In the genomic region with DNA sequence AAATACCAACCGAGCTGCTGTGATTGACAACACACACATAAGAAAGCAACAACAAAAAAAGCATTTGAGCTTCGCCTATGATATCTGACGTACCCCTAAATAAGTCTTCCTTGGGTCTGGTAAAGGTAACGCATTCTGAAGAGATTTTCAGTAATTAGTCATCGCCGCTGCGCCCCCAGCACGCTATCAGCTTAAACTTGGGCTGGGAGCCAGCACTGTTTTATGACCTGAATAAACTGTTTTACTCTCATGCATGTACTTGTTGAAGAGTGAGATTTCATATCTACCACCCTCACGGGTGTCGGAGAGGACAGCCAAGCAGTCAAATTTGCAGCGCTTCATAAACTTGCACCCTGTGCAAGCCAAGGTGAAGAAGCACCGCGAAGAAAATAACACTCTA, we compare ENCODE assay signal across 9 mouse cellular contexts. TPM values are rescaled to one million over a fixed set of nuclear protein-coding genes. Genes with fewer than 3 reads are reported as not detected.
DNase-seq lines count a peak whose midpoint lies in the region; ATAC-seq and TF ChIP-seq lines count a peak whose summit lies in the region.
"Had no signal": no experiment of that assay in that cellular context is flagged by ENCODE, and none has a peak within 500 bp of the region (broad histone marks: within the 10 kb centered on the region; RNA-seq: fewer than 3 reads in every experiment).

No protein-coding gene starts in this region.

- TF ChIP-seq CTCF in lung, embryonic 14.5 days (IDR thresholded peaks at IDR 0.05; ENCODE audit: low read depth) = no peak
- TF ChIP-seq CTCF in heart, postnatal 0 days (IDR thresholded peaks at IDR 0.05; ENCODE audit: low read depth) = no peak

- ATAC-seq in lung, embryonic 14.5 days (ENCODE audit: insufficient read depth) = no peak
- no peak for ATAC-seq in heart, postnatal 0 days (ENCODE audit: insufficient read depth, low read depth)
- ATAC-seq in stomach, embryonic 14.5 days (ENCODE audit: insufficient number of reproducible peaks, insufficient read depth, low FRiP score, low read depth) = 0 out of 2 replicates have a peak, but pooled peaks have one; percentile 39
- ATAC-seq in midbrain, embryonic 13.5 days = no peak
- ATAC-seq: hindbrain, embryonic 16.5 days had no signal

- intact Hi-C loops in heart, postnatal 14 days (cut with DNase I) = no loop called here

- H3K4me1 ChIP-seq in heart, embryonic 10.5 days = peaks cover 69% of the 10 kb centered on the region
- peaks cover 14% of the 10 kb centered on the region for H3K4me1 ChIP-seq in lung, embryonic 14.5 days (ENCODE audit: insufficient read depth)
- peaks cover 53% of the 10 kb centered on the region for H3K4me1 ChIP-seq in heart, postnatal 0 days (ENCODE audit: control insufficient read depth, insufficient read depth)
- peaks cover 26% of the 10 kb centered on the region; the same call in 1 of the 2 replicates for H3K4me1 ChIP-seq in stomach, embryonic 14.5 days (ENCODE audit: control insufficient read depth, insufficient read depth, low read length)
- H3K4me1 ChIP-seq in midbrain, embryonic 13.5 days (replicated peaks) = peaks cover 16% of the 10 kb centered on the region

- peak overlapping the region; percentile 83; the same call in 1 of the 2 replicates for H3K27ac ChIP-seq in heart, embryonic 10.5 days
- peak overlapping the region; percentile 92 for H3K27ac ChIP-seq in lung, embryonic 14.5 days (ENCODE audit: low read depth)
- peak overlapping the region; percentile 76 for H3K27ac ChIP-seq in heart, postnatal 0 days (ENCODE audit: low read depth)
- H3K27ac ChIP-seq in stomach, embryonic 14.5 days (ENCODE audit: low read length) = peak overlapping the region; percentile 93
- no peak overlapping the region for H3K27ac ChIP-seq in midbrain, embryonic 13.5 days

- peaks cover 5% of the 10 kb centered on the region; the same call in 1 of the 2 replicates for H3K36me3 ChIP-seq in heart, embryonic 10.5 days
- H3K36me3 ChIP-seq in lung, embryonic 14.5 days (ENCODE audit: insufficient read depth) = no peaks in the 10 kb centered on the region
- 0 out of 2 replicates have a peak, but pooled peaks cover 3% of the 10 kb centered on the region for H3K36me3 ChIP-seq in heart, postnatal 0 days (replicated peaks; ENCODE audit: control insufficient read depth, insufficient read depth, low read length)
- H3K36me3 ChIP-seq in stomach, embryonic 14.5 days (ENCODE audit: control insufficient read depth, insufficient read depth, low read length) = no peaks in the 10 kb centered on the region
- no peaks in the 10 kb centered on the region for H3K36me3 ChIP-seq in midbrain, embryonic 13.5 days

- 59% methylated on average over 13 of the region's 13 CpGs for WGBS in heart, embryonic 10.5 days
- WGBS in lung, embryonic 14.5 days = 39% methylated on average over 13 of the region's 13 CpGs
- WGBS in heart, postnatal 0 days = 16% methylated on average over 13 of the region's 13 CpGs
- WGBS in stomach, embryonic 14.5 days = 52% methylated on average over 13 of the region's 13 CpGs
- WGBS in midbrain, embryonic 13.5 days = 86% methylated on average over 13 of the region's 13 CpGs

- peak overlapping the region; percentile 10; the same call in 1 of the 2 replicates for H3K4me3 ChIP-seq in heart, embryonic 10.5 days
- H3K4me3 ChIP-seq in lung, embryonic 14.5 days (ENCODE audit: low read depth, low read length) = no peak overlapping the region
- H3K4me3 ChIP-seq in heart, postnatal 0 days (ENCODE audit: low read depth, low read length) = peak overlapping the region; percentile 3; the same call in 1 of the 2 replicates
- no peak overlapping the region for H3K4me3 ChIP-seq in stomach, embryonic 14.5 days (ENCODE audit: low read depth, low read length)
- H3K4me3 ChIP-seq in midbrain, embryonic 13.5 days (replicated peaks) = no peak overlapping the region

- no peaks in the 10 kb centered on the region for H3K9me3 ChIP-seq in heart, embryonic 10.5 days
- no peaks in the 10 kb centered on the region for H3K9me3 ChIP-seq in lung, embryonic 14.5 days (ENCODE audit: low read depth, low read length)
- H3K9me3 ChIP-seq in heart, postnatal 0 days (replicated peaks; ENCODE audit: control insufficient read depth, low read length) = no peaks in the 10 kb centered on the region
- H3K9me3 ChIP-seq in stomach, embryonic 14.5 days (ENCODE audit: control insufficient read depth, low read depth, low read length) = no peaks in the 10 kb centered on the region
- H3K9me3 ChIP-seq in midbrain, embryonic 13.5 days = no peaks in the 10 kb centered on the region

- TF ChIP-seq EP300 in heart, postnatal 0 days (IDR thresholded peaks at IDR 0.05; ENCODE audit: low read depth) = no peak

- no peaks in the 10 kb centered on the region for H3K27me3 ChIP-seq in heart, embryonic 10.5 days (ENCODE audit: insufficient read depth, poor library complexity, severe bottlenecking)
- H3K27me3 ChIP-seq in lung, embryonic 14.5 days (ENCODE audit: insufficient read depth, low read length) = no peaks in the 10 kb centered on the region
- H3K27me3 ChIP-seq in heart, postnatal 0 days (ENCODE audit: control insufficient read depth, insufficient read depth, low read length) = no peaks in the 10 kb centered on the region
- no peaks in the 10 kb centered on the region for H3K27me3 ChIP-seq in stomach, embryonic 14.5 days (ENCODE audit: control insufficient read depth, insufficient read depth, low read length)
- no peaks in the 10 kb centered on the region for H3K27me3 ChIP-seq in midbrain, embryonic 13.5 days

- peak overlapping the region; percentile 31 for H3K4me2 ChIP-seq in lung, embryonic 14.5 days
- H3K4me2 ChIP-seq in heart, postnatal 0 days (ENCODE audit: low read depth, low read length) = peak overlapping the region; percentile 42
- H3K4me2 ChIP-seq in stomach, embryonic 14.5 days (replicated peaks; ENCODE audit: low read depth, low read length) = peak overlapping the region; percentile 37
- no peak overlapping the region for H3K4me2 ChIP-seq in midbrain, embryonic 13.5 days (replicated peaks)

- DNase-seq in heart, embryonic 10.5 days (ENCODE audit: low spot score) = no peak
- DNase-seq in heart, postnatal 14 days = no peak
- peak; percentile 49 for DNase-seq in lung, embryonic 14.5 days
- no peak for DNase-seq in lung, postnatal 25 days (ENCODE audit: low spot score)
- DNase-seq in heart, postnatal 0 days (ENCODE audit: low spot score) = peak; percentile 50
- no peak for DNase-seq in gastrocnemius, postnatal 10 days

- no peak overlapping the region for H3K9ac ChIP-seq in lung, embryonic 14.5 days
- H3K9ac ChIP-seq in heart, postnatal 0 days (replicated peaks; ENCODE audit: low read depth, low read length) = peak overlapping the region; percentile 38
- H3K9ac ChIP-seq in stomach, embryonic 14.5 days (replicated peaks; ENCODE audit: low read depth, low read length) = no peak overlapping the region
- no peak overlapping the region for H3K9ac ChIP-seq in midbrain, embryonic 13.5 days (replicated peaks)

RNA-seq across cellular contexts. Expression of gene Gab1, which starts 26.7 kb away (rescaled TPM):
- 24.8 and 37.6 TPM in 2 replicates for polyA plus RNA-seq in heart, embryonic 10.5 days (2016; fragmentation: Nextera tagmentation; extraction: Ambion mirVana)
- 10 to 100 TPM; 35.5 to 40.0 TPM for total RNA-seq in heart, postnatal 14 days (2021)
- polyA plus RNA-seq in lung, embryonic 14.5 days (2014; fragmentation: Nextera tagmentation; extraction: Ambion mirVana) = 36.2 and 37.8 TPM in 2 replicates
- total RNA-seq in heart, postnatal 0 days (2014; rRNA removed; ENCODE audit: low replicate concordance) = 54.0 and 54.9 TPM in 2 replicates
- 18.8 and 19.1 TPM in 2 replicates for polyA plus RNA-seq in heart, postnatal 0 days (2015; fragmentation: Nextera tagmentation; extraction: Ambion mirVana)
- 25.6 and 27.7 TPM in 2 replicates for polyA plus RNA-seq in stomach, embryonic 14.5 days (2014; fragmentation: Nextera tagmentation; extraction: Ambion mirVana)
- 10 to 100 TPM; 20.0 to 23.0 TPM for total RNA-seq in gastrocnemius, postnatal 10 days (2021)
- polyA plus RNA-seq in midbrain, embryonic 13.5 days (2015; fragmentation: Nextera tagmentation; extraction: Ambion mirVana) = 6.8 and 8.7 TPM in 2 replicates

Comparison
In these comparisons a context has a peak if more than half of its experiments do, and no peak if none do; other contexts are left out.
1. DNase-seq: peak in lung, embryonic 14.5 days (single experiment) and heart, postnatal 0 days (single experiment); none in heart, embryonic 10.5 days (single experiment), heart, postnatal 14 days (0 of 2), lung, postnatal 25 days (single experiment) and gastrocnemius, postnatal 10 days (single experiment).
2. H3K4me3 ChIP-seq: peak in heart, embryonic 10.5 days (single experiment) and heart, postnatal 0 days (single experiment); none in lung, embryonic 14.5 days (single experiment), stomach, embryonic 14.5 days (single experiment) and midbrain, embryonic 13.5 days (single experiment).